Mouse (Mus musculus): Measurements from ENCODE around the gene Olfr1082. TPM values are rescaled to one million over a fixed set of nuclear protein-coding genes. Genes with fewer than 3 reads are reported as not detected.
"Not testable (repeated sequence)": the region's sequence is repeated elsewhere in the genome, so short reads cannot be mapped to it uniquely, and the experiment has no call there.

The Olfr1082 gene
- total RNA-seq (2015): not detected in 2 replicates
- total RNA-seq (2017): not detected in 2 replicates

GRCm38 (mm10) chr2:86598866-86599265 lies at the start of gene Olfr1082:
Gene Olfr1082, minus strand, starts transcription at chr2:86598966.
- ATAC-seq (ENCODE audit: poor library complexity, severe bottlenecking): not testable (repeated sequence)

- ATAC-seq (ENCODE audit: poor library complexity, severe bottlenecking): not testable (repeated sequence)
Measured at GRCm38 (mm10) chr2:86639625-86640024, 40.9 kb upstream of the Olfr1082 start, which contains the start of gene Olfr1084. Gene Olfr1084, minus strand, starts transcription at chr2:86639725.

- ATAC-seq (ENCODE audit: poor library complexity, severe bottlenecking): not testable (repeated sequence)
Measured at GRCm38 (mm10) chr2:86558135-86558534, 40.6 kb downstream of the Olfr1082 start, which contains the start of gene Olfr1080. Gene Olfr1080, minus strand, starts transcription at chr2:86558235.

Other genes with a start within 250 kb of the Olfr1082 start
- gene Olfr1055, start 248.7 kb downstream of the Olfr1082 start, total RNA-seq (2015): not detected in 2 replicates
- gene Olfr1055, start 248.7 kb downstream of the Olfr1082 start, total RNA-seq (2017): not detected in 2 replicates
- not detected in 2 replicates for gene Olfr1056, start 236.5 kb downstream of the Olfr1082 start, total RNA-seq (2015)
- not detected in 2 replicates for gene Olfr1056, start 236.5 kb downstream of the Olfr1082 start, total RNA-seq (2017)
- gene Olfr1057, start 220.6 kb downstream of the Olfr1082 start, total RNA-seq (2015): not detected in 2 replicates
- gene Olfr1057, start 220.6 kb downstream of the Olfr1082 start, total RNA-seq (2017): not detected in 2 replicates
- gene Olfr1058, start 210.4 kb downstream of the Olfr1082 start, total RNA-seq (2015): not detected in 2 replicates
- not detected in 2 replicates for gene Olfr1058, start 210.4 kb downstream of the Olfr1082 start, total RNA-seq (2017)
- not detected in 2 replicates for gene Olfr1061, start 184.9 kb downstream of the Olfr1082 start, total RNA-seq (2015)
- not detected in 2 replicates for gene Olfr1061, start 184.9 kb downstream of the Olfr1082 start, total RNA-seq (2017)
- not detected in 2 replicates for gene Olfr1062, start 172.2 kb downstream of the Olfr1082 start, total RNA-seq (2015)
- gene Olfr1062, start 172.2 kb downstream of the Olfr1082 start, total RNA-seq (2017): not detected in 2 replicates
- gene Olfr1065, start 148.4 kb downstream of the Olfr1082 start, total RNA-seq (2015): not detected in 2 replicates
- gene Olfr1065, start 148.4 kb downstream of the Olfr1082 start, total RNA-seq (2017): not detected in 2 replicates
- not detected in 2 replicates for gene Olfr1066, start 142.7 kb downstream of the Olfr1082 start, total RNA-seq (2015)
- not detected in 2 replicates for gene Olfr1066, start 142.7 kb downstream of the Olfr1082 start, total RNA-seq (2017)
- gene Olfr228, start 111.6 kb downstream of the Olfr1082 start, total RNA-seq (2015): not detected in 2 replicates
- gene Olfr228, start 111.6 kb downstream of the Olfr1082 start, total RNA-seq (2017): not detected in 2 replicates
- gene Olfr1076, start 90.5 kb downstream of the Olfr1082 start, total RNA-seq (2015): not detected in 2 replicates
- not detected in 2 replicates for gene Olfr1076, start 90.5 kb downstream of the Olfr1082 start, total RNA-seq (2017)
- gene Olfr1079, start 56.5 kb downstream of the Olfr1082 start, total RNA-seq (2015): not detected in 2 replicates
- gene Olfr1079, start 56.5 kb downstream of the Olfr1082 start, total RNA-seq (2017): not detected in 2 replicates
- gene Olfr1080, start 40.7 kb downstream of the Olfr1082 start, total RNA-seq (2015): not detected in 2 replicates
- gene Olfr1080, start 40.7 kb downstream of the Olfr1082 start, total RNA-seq (2017): not detected in 2 replicates
- gene Olfr1084, start 40.8 kb upstream of the Olfr1082 start, total RNA-seq (2015): not detected in 2 replicates
- not detected in 2 replicates for gene Olfr1084, start 40.8 kb upstream of the Olfr1082 start, total RNA-seq (2017)
- not detected in 2 replicates for gene Olfr1085, start 63.1 kb upstream of the Olfr1082 start, total RNA-seq (2015)
- gene Olfr1085, start 63.1 kb upstream of the Olfr1082 start, total RNA-seq (2017): not detected in 2 replicates
- gene Olfr1086, start 81.1 kb upstream of the Olfr1082 start, total RNA-seq (2015): not detected in 2 replicates
- gene Olfr1086, start 81.1 kb upstream of the Olfr1082 start, total RNA-seq (2017): not detected in 2 replicates
- gene Olfr1087, start 99.4 kb upstream of the Olfr1082 start, total RNA-seq (2015): not detected in 2 replicates
- not detected in 2 replicates for gene Olfr1087, start 99.4 kb upstream of the Olfr1082 start, total RNA-seq (2017)
- gene Olfr1089, start 134.7 kb upstream of the Olfr1082 start, total RNA-seq (2015): not detected in 2 replicates
- not detected in 2 replicates for gene Olfr1089, start 134.7 kb upstream of the Olfr1082 start, total RNA-seq (2017)
- gene Olfr1090, start 160.0 kb upstream of the Olfr1082 start, total RNA-seq (2015): not detected in 2 replicates
- gene Olfr1090, start 160.0 kb upstream of the Olfr1082 start, total RNA-seq (2017): not detected in 2 replicates
- not detected in 2 replicates for gene Olfr1093, start 183.5 kb upstream of the Olfr1082 start, total RNA-seq (2015)
- gene Olfr1093, start 183.5 kb upstream of the Olfr1082 start, total RNA-seq (2017): not detected in 2 replicates
- gene Olfr141, start 211.1 kb upstream of the Olfr1082 start, total RNA-seq (2015): not detected in 2 replicates
- gene Olfr141, start 211.1 kb upstream of the Olfr1082 start, total RNA-seq (2017): not detected in 2 replicates
- not detected in 2 replicates for gene Olfr1094, start 225.7 kb upstream of the Olfr1082 start, total RNA-seq (2015)
- gene Olfr1094, start 225.7 kb upstream of the Olfr1082 start, total RNA-seq (2017): not detected in 2 replicates

Data from megakaryocyte, adult 5-6 weeks (primary cell).